Mouse (Mus musculus) MEL (cell line): ENCODE results near the gene Traip.

Experiments
- CHD1 ChIP-seq: IDR thresholded peaks from 2 replicates; pipeline ENCODE4 v1.6.1; 2012; ENCODE audit warnings: low read depth, mild to moderate bottlenecking, inconsistent platforms, low read length, improper control_type of control experiment
- CTCF ChIP-seq, 3 experiments: IDR thresholded peaks in 2 of 3; conservative IDR thresholded peaks in 1 of 3; 2 replicates each; pipeline ENCODE4 v1.5.1; 2011 to 2012; ENCODE audit warnings: low read length in 3 of 3, low read depth in 2 of 3, mild to moderate bottlenecking in 2 of 3, improper control_type of control experiment in 1 of 3, inconsistent platforms in 1 of 3, mixed read lengths in 1 of 3, moderate library complexity in 1 of 3; ENCODE audit not compliant: control insufficient read depth in 1 of 3, insufficient read depth in 1 of 3, poor library complexity in 1 of 3, severe bottlenecking in 1 of 3
- EP300 ChIP-seq, 2 experiments: IDR thresholded peaks; 2 replicates each; pipeline ENCODE4 v1.6.1; 2011; ENCODE audit warnings: improper control_type of control experiment in 2 of 2, low read length in 2 of 2, low read depth in 1 of 2, mild to moderate bottlenecking in 1 of 2
- GABPA ChIP-seq: IDR thresholded peaks from 2 replicates; pipeline ENCODE4 v1.6.1; 2012; ENCODE audit warnings: low read depth, mild to moderate bottlenecking, inconsistent platforms, low read length, improper control_type of control experiment, moderate library complexity
- HCFC1 ChIP-seq: IDR thresholded peaks from 2 replicates; pipeline ENCODE4 v1.6.1; 2012; ENCODE audit warnings: low read depth, mild to moderate bottlenecking, inconsistent platforms, low read length, improper control_type of control experiment, moderate library complexity
- POLR2A ChIP-seq, 2 experiments: IDR thresholded peaks; 2 replicates each; pipeline ENCODE4 v1.6.1; 2011 to 2012; ENCODE audit warnings: low read length in 2 of 2, mild to moderate bottlenecking in 2 of 2, control low read depth in 1 of 2, improper control_type of control experiment in 1 of 2, low read depth in 1 of 2, moderate library complexity in 1 of 2; ENCODE audit not compliant: control insufficient read depth in 1 of 2, insufficient read depth in 1 of 2, poor library complexity in 1 of 2
- RAD21 ChIP-seq: IDR thresholded peaks from 2 replicates; pipeline ENCODE4 v1.6.1; 2011; ENCODE audit warnings: mild to moderate bottlenecking, low read depth, low read length, improper control_type of control experiment
- USF1 ChIP-seq: IDR thresholded peaks from 2 replicates; pipeline ENCODE4 v1.6.1; 2014; ENCODE audit warnings: low read depth, mild to moderate bottlenecking, inconsistent platforms, low read length, improper control_type of control experiment, moderate library complexity
- USF2 ChIP-seq, 2 experiments: IDR thresholded peaks; 2 replicates each; pipeline ENCODE4 v1.6.1; 2011 to 2012; ENCODE audit warnings: improper control_type of control experiment in 2 of 2, low read length in 2 of 2, borderline replicate concordance in 1 of 2, inconsistent platforms in 1 of 2, low read depth in 1 of 2, mild to moderate bottlenecking in 1 of 2; ENCODE audit not compliant: insufficient read depth in 1 of 2
- ZMIZ1 ChIP-seq: IDR thresholded peaks from 2 replicates; pipeline ENCODE4 v1.6.1; 2012; ENCODE audit warnings: low read depth, mild to moderate bottlenecking, inconsistent platforms, low read length, improper control_type of control experiment, moderate library complexity

DNA sequence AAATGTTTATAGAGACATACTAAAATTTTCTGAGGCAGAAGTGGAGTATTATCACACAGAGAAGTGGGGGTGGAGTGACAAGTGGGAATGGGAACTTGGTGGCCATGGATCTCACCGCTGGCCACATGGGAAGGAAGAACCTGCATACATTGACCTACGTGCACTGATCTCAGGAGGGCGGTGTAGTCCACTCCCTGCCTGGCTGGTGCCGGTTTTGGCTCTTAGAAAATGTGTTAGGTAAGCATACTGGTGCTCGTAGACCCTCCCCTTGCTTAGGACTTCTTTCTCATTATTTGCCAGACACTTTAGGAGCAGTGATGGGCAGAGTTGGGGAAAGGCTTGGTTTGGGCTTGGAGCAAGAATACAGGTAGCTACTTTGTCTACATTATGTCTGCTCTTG lies 58.1 kb downstream of the Traip start:
- TF ChIP-seq GABPA = no peak
- TF ChIP-seq USF2 (IDR thresholded peaks at IDR 0.05; ENCODE audit: borderline replicate concordance in 1 of 2, insufficient read depth in 1 of 2, low read depth in 1 of 2, low read length in 2 of 2) = no peak
- TF ChIP-seq CTCF (IDR thresholded peaks at IDR 0.05 in 2 of 3, conservative IDR thresholded peaks at IDR 0.05 in 1 of 3; ENCODE audit: control insufficient read depth in 1 of 3, insufficient read depth in 1 of 3, low read depth in 2 of 3, low read length in 3 of 3, poor library complexity in 1 of 3, severe bottlenecking in 1 of 3) = no peak
- no peak for TF ChIP-seq ZMIZ1
- TF ChIP-seq USF1 = no peak
- TF ChIP-seq CHD1 = no peak
- no peak for TF ChIP-seq RAD21
- no peak for TF ChIP-seq HCFC1
- TF ChIP-seq POLR2A (IDR thresholded peaks at IDR 0.05; ENCODE audit: control insufficient read depth in 1 of 2, insufficient read depth in 1 of 2, low read depth in 1 of 2, low read length in 2 of 2, poor library complexity in 1 of 2) = no peak
- no peak for TF ChIP-seq EP300 (IDR thresholded peaks at IDR 0.05; ENCODE audit: low read depth in 1 of 2, low read length in 2 of 2)
